Mouse (Mus musculus): ENCODE results near the gene Tmsb15b1. TPM values are rescaled to one million over a fixed set of nuclear protein-coding genes. Genes with fewer than 3 reads are reported as not detected.
A peak's percentile ranks its signal among the peaks of the same experiment; 100 is the strongest.
"Not testable (repeated sequence)": the region's sequence is repeated elsewhere in the genome, so short reads cannot be mapped to it uniquely, and the experiment has no call there.

The Tmsb15b1 gene
- polyA plus RNA-seq, 1 experiment from 2014 or later, result 54.6 TPM

GRCm38 (mm10) chrX:136959688-136960087 lies 17.0 kb downstream of the Tmsb15b1 start:
- Histone ChIP-seq H3K9me3 (replicated peaks) (no peaks in the 10 kb centered on the region), H3K4me1 (no peaks in the 10 kb centered on the region), H3K9ac (no peak overlapping the region), H3K4me2 (no peak overlapping the region), H3K36me3 (ENCODE audit: poor library complexity, severe bottlenecking) (no peaks in the 10 kb centered on the region), H3K4me3 (no peak overlapping the region), H3K27ac (no peak overlapping the region), H3K27me3 (no peaks in the 10 kb centered on the region)
- ATAC-seq, result no peak
- 36% methylated on average over 2 of the region's 2 CpGs for WGBS

- not testable (repeated sequence) for H3K9ac ChIP-seq; H3K27me3 ChIP-seq; H3K4me1 ChIP-seq; H3K36me3 ChIP-seq (ENCODE audit: poor library complexity, severe bottlenecking); H3K27ac ChIP-seq; H3K9me3 ChIP-seq (replicated peaks)
- Histone ChIP-seq H3K4me2 (peak overlapping the region; percentile 52), H3K4me3 (peak overlapping the region; percentile 40)
- peak; percentile 26 for ATAC-seq
- 52% methylated on average over 5 of the region's 5 CpGs for WGBS
These were observed 18.4 kb downstream of the Tmsb15b1 start for GRCm38 (mm10) chrX:136958300-136958699.

GRCm38 (mm10) chrX:136957583-136958279 lies 18.9 kb downstream of the Tmsb15b1 start:
- H3K9me3 ChIP-seq (replicated peaks); H3K27ac ChIP-seq; H3K4me1 ChIP-seq; H3K27me3 ChIP-seq; H3K36me3 ChIP-seq (ENCODE audit: poor library complexity, severe bottlenecking): not testable (repeated sequence)
- Histone ChIP-seq H3K4me3 (peak overlapping the region; percentile 40), H3K4me2 (peak overlapping the region; percentile 52), H3K9ac (0 out of 2 replicates have a peak overlapping the region, but pooled peaks have one; percentile 40)
- 22% methylated on average over 13 of the region's 13 CpGs for WGBS
- ATAC-seq, result peak; percentile 100

GRCm38 (mm10) chrX:136937985-136938384 lies 38.7 kb downstream of the Tmsb15b1 start:
- H3K27ac ChIP-seq, result no peak overlapping the region
- H3K4me1 ChIP-seq, result no peaks in the 10 kb centered on the region
- H3K9ac ChIP-seq, result no peak overlapping the region
- H3K9me3 ChIP-seq (replicated peaks), result no peaks in the 10 kb centered on the region
- no peaks in the 10 kb centered on the region; the same call in 1 of the 2 replicates for H3K27me3 ChIP-seq
- H3K36me3 ChIP-seq (ENCODE audit: poor library complexity, severe bottlenecking), result no peaks in the 10 kb centered on the region
- H3K4me3 ChIP-seq, result no peak overlapping the region
- no peak for ATAC-seq
- WGBS, result 69% methylated on average over 3 of the region's 3 CpGs
- no peak overlapping the region for H3K4me2 ChIP-seq

- no peak within 1 kb of the TSS for H3K9ac ChIP-seq
- no peaks in the 10 kb centered on the region for H3K27me3 ChIP-seq
- H3K27ac ChIP-seq, result no peak within 1 kb of the TSS
- H3K4me3 ChIP-seq, result no peak within 1 kb of the TSS
- 92% methylated on average over 14 of the region's 14 CpGs for whole genome bisulfite sequencing
- no peaks in the 10 kb centered on the region; the same call in 1 of the 2 replicates for H3K9me3 ChIP-seq (replicated peaks)
- H3K36me3 ChIP-seq (ENCODE audit: poor library complexity, severe bottlenecking), result no peaks in the 10 kb centered on the region
- no peak within 1 kb of the TSS for H3K4me2 ChIP-seq
- no peak for ATAC-seq
- H3K4me1 ChIP-seq, result no peaks in the 10 kb centered on the region
These were observed 49.6 kb downstream of the Tmsb15b1 start, which contains the start of gene H2bfm for GRCm38 (mm10) chrX:136927031-136927430. Gene H2bfm, plus strand, starts transcription at chrX:136927325.

- H3K4me2 ChIP-seq, result no peak overlapping the region
- no peak overlapping the region for H3K9ac ChIP-seq
- no peak overlapping the region for H3K4me3 ChIP-seq
- no peak for ATAC-seq
- H3K9me3 ChIP-seq (replicated peaks), result no peaks in the 10 kb centered on the region; the same call in 1 of the 2 replicates
- H3K27me3 ChIP-seq, result no peaks in the 10 kb centered on the region
- H3K27ac ChIP-seq, result no peak overlapping the region
- no peaks in the 10 kb centered on the region for H3K4me1 ChIP-seq
- no peaks in the 10 kb centered on the region for H3K36me3 ChIP-seq (ENCODE audit: poor library complexity, severe bottlenecking)
These were observed 50.8 kb downstream of the Tmsb15b1 start for GRCm38 (mm10) chrX:136925863-136926262.

Other genes starting within 250 kb of the Tmsb15b1 start
- 547 and 561 TPM in 2 replicates for gene Morf4l2, start 233.2 kb downstream of the Tmsb15b1 start, polyA plus RNA-seq (2015; fragmentation: Nextera tagmentation; extraction: Ambion mirVana)
- gene Glra4, start 196.7 kb downstream of the Tmsb15b1 start, polyA plus RNA-seq (2015; fragmentation: Nextera tagmentation; extraction: Ambion mirVana), result 0.13 TPM in 1 of 2 replicates, not detected in the other
- gene Plp1, start 154.2 kb downstream of the Tmsb15b1 start, polyA plus RNA-seq (2015; fragmentation: Nextera tagmentation; extraction: Ambion mirVana), result 9.7 and 10.7 TPM in 2 replicates
- 5.8 and 6.3 TPM in 2 replicates for gene Rab9b, start 108.1 kb downstream of the Tmsb15b1 start, polyA plus RNA-seq (2015; fragmentation: Nextera tagmentation; extraction: Ambion mirVana)
- gene H2bfm, start 49.5 kb downstream of the Tmsb15b1 start, polyA plus RNA-seq (2015; fragmentation: Nextera tagmentation; extraction: Ambion mirVana), result not detected in 2 replicates
- 96.8 and 112 TPM in 2 replicates for gene Tmsb15b2, start 1.4 kb downstream of the Tmsb15b1 start, polyA plus RNA-seq (2015; fragmentation: Nextera tagmentation; extraction: Ambion mirVana)
- 9.0 and 10.2 TPM in 2 replicates for gene Tmsb15l, start within 50 bp of the Tmsb15b1 start, polyA plus RNA-seq (2015; fragmentation: Nextera tagmentation; extraction: Ambion mirVana)
- 192 and 222 TPM in 2 replicates for gene Zcchc18, start 16.3 kb upstream of the Tmsb15b1 start, polyA plus RNA-seq (2015; fragmentation: Nextera tagmentation; extraction: Ambion mirVana)
- 14.9 and 18.4 TPM in 2 replicates for gene Slc25a53, start 61.4 kb upstream of the Tmsb15b1 start, polyA plus RNA-seq (2015; fragmentation: Nextera tagmentation; extraction: Ambion mirVana)
- gene Fam199x, start 72.7 kb upstream of the Tmsb15b1 start, polyA plus RNA-seq (2015; fragmentation: Nextera tagmentation; extraction: Ambion mirVana), result 6.8 and 8.6 TPM in 2 replicates
- gene Esx1, start 145.2 kb upstream of the Tmsb15b1 start, polyA plus RNA-seq (2015; fragmentation: Nextera tagmentation; extraction: Ambion mirVana), result not detected in 2 replicates